Mouse (Mus musculus) lung, postnatal 0 days (tissue): Measurements from ENCODE around the gene Gm16181.

Experiments
- CTCF ChIP-seq: IDR thresholded peaks from 2 replicates; pipeline ENCODE4 v1.5.1; 2016; ENCODE audit warnings: antibody characterized with exemption, mild to moderate bottlenecking
- EP300 ChIP-seq: IDR thresholded peaks from 2 replicates; pipeline ENCODE4 v1.6.1; 2016; ENCODE audit warnings: antibody characterized with exemption, mild to moderate bottlenecking, control low read depth

DNA sequence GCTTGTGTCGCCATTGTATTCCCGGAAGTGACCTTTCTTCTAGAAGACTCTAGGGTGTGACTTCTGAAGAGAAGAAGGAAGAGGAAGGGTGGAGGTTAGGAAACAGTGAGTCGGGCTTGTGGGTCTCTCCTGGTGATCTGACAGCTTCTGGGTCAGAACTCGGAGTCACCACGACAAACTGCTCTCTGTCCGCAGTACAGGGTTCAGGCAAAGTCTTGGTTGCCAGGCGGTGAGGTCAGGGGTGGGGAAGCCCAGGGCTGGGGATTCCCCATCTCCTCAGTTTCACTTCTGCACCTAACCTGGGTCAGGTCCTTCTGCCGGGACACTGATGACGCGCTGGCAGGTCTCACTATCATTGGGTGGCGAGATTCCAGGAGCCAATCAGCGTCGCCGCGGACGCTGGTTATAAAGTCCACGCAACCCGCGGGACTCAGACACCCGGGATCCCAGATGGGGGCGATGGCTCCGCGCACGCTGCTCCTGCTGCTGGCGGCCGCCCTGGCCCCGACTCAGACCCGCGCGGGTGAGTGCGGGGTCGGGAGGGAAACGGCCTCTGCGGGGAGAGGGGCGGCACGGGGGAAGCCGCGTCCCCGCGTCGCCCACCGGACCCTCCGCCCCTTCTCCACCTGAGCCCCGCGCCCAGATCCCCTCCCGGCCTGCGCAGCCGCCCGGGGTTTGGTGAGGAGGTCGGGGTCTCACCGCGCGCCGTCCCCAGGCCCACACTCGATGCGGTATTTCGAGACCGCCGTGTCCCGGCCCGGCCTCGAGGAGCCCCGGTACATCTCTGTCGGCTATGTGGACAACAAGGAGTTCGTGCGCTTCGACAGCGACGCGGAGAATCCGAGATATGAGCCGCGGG is 42.3 kb downstream of the Gm16181 start, which contains the start of gene H2-D1:
- TF ChIP-seq CTCF = no peak
- TF ChIP-seq EP300 = peak; percentile 55
